8 mouse cellular contexts compared by ENCODE assay signal in the genomic region with DNA sequence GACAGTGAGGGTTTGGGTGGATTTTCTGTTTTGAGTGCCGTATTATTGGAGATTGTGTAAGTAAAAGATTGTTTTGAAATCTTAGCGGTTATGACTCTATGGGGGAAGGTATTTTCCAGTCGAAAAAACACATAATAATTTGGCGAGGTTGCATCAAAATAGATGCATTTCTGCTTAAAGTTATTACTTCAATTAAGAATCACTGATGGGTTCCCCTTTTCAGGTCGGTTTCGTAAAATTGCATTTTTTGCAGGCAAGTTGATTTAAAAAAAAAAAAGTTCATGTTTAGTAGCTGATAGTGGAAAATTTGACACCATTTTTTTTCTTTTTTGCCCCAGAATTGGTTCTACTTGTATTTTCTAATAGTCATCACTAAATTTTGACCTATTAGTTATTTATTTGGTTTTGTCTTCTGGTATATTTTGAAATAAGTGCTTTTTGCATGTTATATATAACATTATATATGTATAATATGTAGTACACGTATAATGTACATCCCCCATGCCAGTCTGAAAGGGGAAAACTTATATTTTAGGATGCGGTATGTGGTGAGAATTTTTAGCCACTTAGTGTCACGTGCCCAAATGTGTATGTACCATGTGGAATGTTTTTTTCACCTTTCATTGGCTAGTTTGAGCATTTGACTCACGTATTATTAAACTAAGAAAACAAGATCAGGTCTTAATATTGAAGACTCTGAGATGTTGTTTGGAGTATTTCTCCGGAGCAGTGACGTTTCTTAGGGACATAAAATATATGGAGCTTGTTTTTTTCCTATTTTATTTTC. TPM values are rescaled to one million over a fixed set of nuclear protein-coding genes. Genes with fewer than 3 reads are reported as not detected.
DNase-seq lines count a peak whose midpoint lies in the region; ATAC-seq and TF ChIP-seq lines count a peak whose summit lies in the region.

No protein-coding gene starts in this region.

- no peaks in the 10 kb centered on the region for H3K27me3 ChIP-seq in lung, postnatal 0 days (replicated peaks; ENCODE audit: insufficient read depth, low read length)
- no peaks in the 10 kb centered on the region for H3K27me3 ChIP-seq in embryonic facial prominence, embryonic 15.5 days
- no peaks in the 10 kb centered on the region for H3K27me3 ChIP-seq in limb, embryonic 10.5 days (ENCODE audit: low read depth, poor library complexity, severe bottlenecking)
- no peaks in the 10 kb centered on the region for H3K27me3 ChIP-seq in small intestine, adult 2 months (ENCODE audit: control insufficient read depth, insufficient read depth, low read length)

- peak; percentile 18 for DNase-seq in lung, postnatal 0 days (ENCODE audit: low spot score)
- no peak for DNase-seq in lung, postnatal 36 days
- no peak for DNase-seq in limb, embryonic 10.5 days (ENCODE audit: low spot score)
- DNase-seq in cerebellum, postnatal 10 days, result no peak
- no peak for DNase-seq in cerebellum, postnatal 14 days
- no peak for DNase-seq in left cerebral cortex, postnatal 14 days (ENCODE audit: low spot score in 2 of 2)

- TF ChIP-seq POLR2A in small intestine, adult 2 months (IDR thresholded peaks at IDR 0.05; ENCODE audit: low read depth, low read length), result no peak

- peak overlapping the region; percentile 100 for H3K27ac ChIP-seq in lung, postnatal 0 days (ENCODE audit: low read length)
- H3K27ac ChIP-seq in embryonic facial prominence, embryonic 15.5 days (replicated peaks), result peak overlapping the region; percentile 100
- peak overlapping the region; percentile 97 for H3K27ac ChIP-seq in limb, embryonic 10.5 days
- H3K27ac ChIP-seq in small intestine, adult 2 months (ENCODE audit: insufficient read depth, low read depth, low read length), result peak overlapping the region; percentile 99

- peak overlapping the region; percentile 60 for H3K4me2 ChIP-seq in lung, postnatal 0 days (replicated peaks; ENCODE audit: low read depth, low read length)
- H3K4me2 ChIP-seq in embryonic facial prominence, embryonic 15.5 days (replicated peaks), result peak overlapping the region; percentile 72

- H3K9ac ChIP-seq in lung, postnatal 0 days (replicated peaks; ENCODE audit: low read depth), result peak overlapping the region; percentile 98
- H3K9ac ChIP-seq in embryonic facial prominence, embryonic 15.5 days, result peak overlapping the region; percentile 97

- peaks cover 30% of the 10 kb centered on the region for H3K4me1 ChIP-seq in lung, postnatal 0 days (ENCODE audit: insufficient read depth, low read depth, low read length)
- H3K4me1 ChIP-seq in embryonic facial prominence, embryonic 15.5 days, result peaks cover 40% of the 10 kb centered on the region
- H3K4me1 ChIP-seq in limb, embryonic 10.5 days, result peaks cover 25% of the 10 kb centered on the region
- peaks cover 7% of the 10 kb centered on the region; the same call in 1 of the 2 replicates for H3K4me1 ChIP-seq in small intestine, adult 2 months (ENCODE audit: control insufficient read depth, insufficient read depth, insufficient read length, low read length)

- TF ChIP-seq CTCF in lung, postnatal 0 days (IDR thresholded peaks at IDR 0.05), result no peak
- TF ChIP-seq CTCF in small intestine, adult 2 months (IDR thresholded peaks at IDR 0.05; ENCODE audit: extremely low read depth, insufficient read length, insufficient replicate concordance, low read depth, low read length), result no peak

- intact Hi-C loops in left cerebral cortex, postnatal 14 days (cut with DNase I), result no loop called here

- peak overlapping the region; percentile 99 for H3K4me3 ChIP-seq in lung, postnatal 0 days (ENCODE audit: low read depth, low read length)
- H3K4me3 ChIP-seq in embryonic facial prominence, embryonic 15.5 days (replicated peaks), result peak overlapping the region; percentile 96
- H3K4me3 ChIP-seq in limb, embryonic 10.5 days, result peak overlapping the region; percentile 96
- H3K4me3 ChIP-seq in small intestine, adult 2 months (ENCODE audit: low read depth, low read length), result peak overlapping the region; percentile 93

- WGBS in lung, postnatal 0 days, result 3% methylated on average over 12 of the region's 12 CpGs
- 11% methylated on average over 12 of the region's 12 CpGs for WGBS in embryonic facial prominence, embryonic 15.5 days
- WGBS in limb, embryonic 10.5 days, result 27% methylated on average over 12 of the region's 12 CpGs
- WGBS in small intestine, adult 2 months, result 1% methylated on average over 12 of the region's 12 CpGs

- TF ChIP-seq EP300 in lung, postnatal 0 days (IDR thresholded peaks at IDR 0.05), result no peak

- H3K36me3 ChIP-seq in lung, postnatal 0 days (ENCODE audit: insufficient read depth, low read length), result peaks cover 10% of the 10 kb centered on the region; the same call in 1 of the 2 replicates
- H3K36me3 ChIP-seq in embryonic facial prominence, embryonic 15.5 days, result peaks cover 16% of the 10 kb centered on the region
- peaks cover 32% of the 10 kb centered on the region for H3K36me3 ChIP-seq in limb, embryonic 10.5 days
- H3K36me3 ChIP-seq in small intestine, adult 2 months (ENCODE audit: control insufficient read depth, insufficient read depth, low read length), result peaks cover 15% of the 10 kb centered on the region

- no peaks in the 10 kb centered on the region for H3K9me3 ChIP-seq in lung, postnatal 0 days (ENCODE audit: low read length)
- H3K9me3 ChIP-seq in embryonic facial prominence, embryonic 15.5 days (replicated peaks), result no peaks in the 10 kb centered on the region
- no peaks in the 10 kb centered on the region for H3K9me3 ChIP-seq in limb, embryonic 10.5 days (replicated peaks)

- ATAC-seq in lung, postnatal 0 days, result no peak
- no peak for ATAC-seq in embryonic facial prominence, embryonic 15.5 days (ENCODE audit: insufficient number of reproducible peaks, low FRiP score, low TSS enrichment, low read depth)

RNA-seq across cellular contexts. Expression of a gene that starts 1.3 kb away (rescaled TPM):
- polyA plus RNA-seq in lung, postnatal 0 days (2015; fragmentation: Nextera tagmentation; extraction: Ambion mirVana), result 92.9 and 93.1 TPM in 2 replicates
- 41.3 and 51.6 TPM in 2 replicates for polyA plus RNA-seq in embryonic facial prominence, embryonic 15.5 days (2015; fragmentation: Nextera tagmentation; extraction: Ambion mirVana)
- 9.2 and 11.5 TPM in 2 replicates for polyA plus RNA-seq in limb, embryonic 10.5 days (2016; fragmentation: Nextera tagmentation; extraction: Ambion mirVana)
- polyA plus RNA-seq in small intestine, adult 2 months (2012; rRNA removed), result 19.0 and 36.7 TPM in 2 replicates
- total RNA-seq in left cerebral cortex, postnatal 14 days (2021), result 10 to 100 TPM; 45.9 to 46.1 TPM

RNA-seq across cellular contexts. Expression of a gene that starts 1.3 kb away (rescaled TPM):
- 582 and 634 TPM in 2 replicates for polyA plus RNA-seq in lung, postnatal 0 days (2015; fragmentation: Nextera tagmentation; extraction: Ambion mirVana)
- 452 and 468 TPM in 2 replicates for polyA plus RNA-seq in embryonic facial prominence, embryonic 15.5 days (2015; fragmentation: Nextera tagmentation; extraction: Ambion mirVana)
- polyA plus RNA-seq in limb, embryonic 10.5 days (2016; fragmentation: Nextera tagmentation; extraction: Ambion mirVana), result 246 and 250 TPM in 2 replicates
- polyA plus RNA-seq in small intestine, adult 2 months (2012; rRNA removed), result 30.5 and 70.2 TPM in 2 replicates
- total RNA-seq in left cerebral cortex, postnatal 14 days (2021), result 100 to 1,000 TPM; 185 to 197 TPM

RNA-seq across cellular contexts. Expression of a gene that starts 10.6 kb away (rescaled TPM):
- 9.2 and 9.8 TPM in 2 replicates for polyA plus RNA-seq in lung, postnatal 0 days (2015; fragmentation: Nextera tagmentation; extraction: Ambion mirVana)
- 10.8 and 11.2 TPM in 2 replicates for polyA plus RNA-seq in embryonic facial prominence, embryonic 15.5 days (2015; fragmentation: Nextera tagmentation; extraction: Ambion mirVana)
- 23.1 and 24.8 TPM in 2 replicates for polyA plus RNA-seq in limb, embryonic 10.5 days (2016; fragmentation: Nextera tagmentation; extraction: Ambion mirVana)
- polyA plus RNA-seq in small intestine, adult 2 months (2012; rRNA removed), result 1.4 and 1.9 TPM in 2 replicates
- total RNA-seq in left cerebral cortex, postnatal 14 days (2021), result 10 to 100 TPM; 26.0 to 31.3 TPM

RNA-seq across cellular contexts. Expression of a gene that starts 17.0 kb away (rescaled TPM):
- 15.8 and 18.3 TPM in 2 replicates for polyA plus RNA-seq in lung, postnatal 0 days (2015; fragmentation: Nextera tagmentation; extraction: Ambion mirVana)
- 41.7 and 42.9 TPM in 2 replicates for polyA plus RNA-seq in embryonic facial prominence, embryonic 15.5 days (2015; fragmentation: Nextera tagmentation; extraction: Ambion mirVana)
- polyA plus RNA-seq in limb, embryonic 10.5 days (2016; fragmentation: Nextera tagmentation; extraction: Ambion mirVana), result 32.9 and 35.8 TPM in 2 replicates
- 2.9 and 3.9 TPM in 2 replicates for polyA plus RNA-seq in small intestine, adult 2 months (2012; rRNA removed)
- total RNA-seq in left cerebral cortex, postnatal 14 days (2021), result 100 to 1,000 TPM; 108 to 118 TPM

RNA-seq across cellular contexts. Expression of a gene that starts 31.5 kb away (rescaled TPM):
- polyA plus RNA-seq in lung, postnatal 0 days (2015; fragmentation: Nextera tagmentation; extraction: Ambion mirVana), result 1,509 and 1,541 TPM in 2 replicates
- polyA plus RNA-seq in embryonic facial prominence, embryonic 15.5 days (2015; fragmentation: Nextera tagmentation; extraction: Ambion mirVana), result 713 and 715 TPM in 2 replicates
- polyA plus RNA-seq in limb, embryonic 10.5 days (2016; fragmentation: Nextera tagmentation; extraction: Ambion mirVana), result 824 and 909 TPM in 2 replicates
- 1,021 and 1,249 TPM in 2 replicates for polyA plus RNA-seq in small intestine, adult 2 months (2012; rRNA removed)
- total RNA-seq in left cerebral cortex, postnatal 14 days (2021), result 100 to 1,000 TPM in 1 of 2 experiments, 10 to 100 TPM in 1; 86.5 to 108 TPM
